Mouse (Mus musculus): ENCODE data around the gene Kirrel.

DNA sequence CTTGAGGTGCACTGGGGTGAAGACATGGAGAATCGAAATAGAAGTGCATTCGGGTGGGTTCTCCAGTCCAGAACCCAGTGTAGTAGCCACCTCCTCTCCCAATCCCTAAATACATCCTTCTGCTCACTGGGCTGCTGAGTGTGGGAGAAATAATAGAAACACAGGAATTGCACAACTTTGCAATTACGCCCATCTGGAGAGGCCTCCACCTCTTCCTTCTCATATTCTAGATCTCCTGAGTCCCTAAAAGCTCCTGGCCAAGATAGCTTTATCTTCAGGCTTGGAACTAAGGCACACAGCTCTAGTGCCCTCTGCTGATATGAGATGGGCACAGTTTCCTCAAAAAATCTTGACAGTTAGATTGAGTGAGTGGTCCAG is 880 bp upstream of the Kirrel start:
- TF ChIP-seq CTCF (IDR thresholded peaks at IDR 0.05; ENCODE audit: control insufficient read depth, insufficient read depth, low read length) (no peak), POLR2A (IDR thresholded peaks at IDR 0.05; ENCODE audit: borderline replicate concordance, control insufficient read depth, low read depth, low read length) (no peak)

Measured in bone marrow, adult 2 months (tissue).